Mouse (Mus musculus): Measurements from ENCODE around the gene Gm48552.

The Gm48552 gene

DNA sequence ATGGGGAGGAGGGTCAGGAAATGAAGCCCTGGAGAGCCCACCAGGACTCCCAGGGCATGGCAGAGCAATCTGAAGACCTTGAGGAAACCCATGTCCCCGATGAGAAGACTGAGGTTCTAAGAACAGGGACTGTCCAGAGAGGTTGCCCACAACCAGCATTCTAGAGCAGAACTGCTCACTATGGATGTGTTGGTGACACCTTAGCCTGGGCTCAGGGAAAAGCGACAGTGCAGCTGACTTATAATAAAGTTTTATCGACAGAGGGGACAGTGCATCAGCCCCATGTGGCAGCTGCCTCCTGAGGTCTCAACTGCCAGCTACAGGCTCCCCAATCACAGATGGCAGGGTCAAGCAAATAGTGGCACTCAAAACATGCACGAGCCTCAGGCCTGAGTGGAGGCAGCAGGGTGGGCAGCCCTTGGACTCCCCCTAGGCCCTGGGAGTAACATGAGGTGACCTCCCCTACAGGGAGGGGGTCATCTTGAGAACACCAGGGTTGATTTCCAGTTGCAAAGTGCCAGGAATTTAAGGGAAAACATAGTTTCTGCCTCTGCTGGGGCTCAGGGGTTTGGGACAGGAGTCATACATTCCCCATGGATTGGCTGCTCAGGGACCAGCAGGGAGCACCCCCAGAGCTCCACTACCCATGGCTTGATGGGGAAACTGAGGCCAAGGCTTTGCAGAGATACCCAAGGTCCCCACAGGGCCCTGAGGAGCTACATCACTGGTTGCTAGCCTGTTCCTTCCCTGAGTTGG lies 32.4 kb downstream of the Gm48552 start:
- peak in 1 of 2 experiments; percentile 3 for DNase-seq

DNA sequence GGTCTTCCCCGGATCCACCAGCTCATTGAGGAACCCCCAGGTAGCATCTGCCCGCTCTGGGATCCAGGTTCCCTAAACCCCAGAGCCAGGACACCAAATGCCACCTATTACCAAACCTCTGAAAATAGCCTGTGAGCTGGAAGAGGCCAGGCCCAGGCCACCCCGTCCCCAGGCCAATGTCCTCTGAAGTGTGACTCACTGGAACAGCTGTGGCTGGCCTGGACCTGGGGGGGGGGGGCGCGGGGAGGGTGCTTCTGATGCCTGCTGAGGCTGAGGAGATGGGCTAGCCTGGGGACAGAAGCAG lies 32.9 kb downstream of the Gm48552 start:
- peak; percentile 7 to 13 for DNase-seq

GRCm38 (mm10) chr10:81422191-81422590 lies 33.4 kb downstream of the Gm48552 start:
- DNase-seq, result peak; percentile 70 to 78

DNA sequence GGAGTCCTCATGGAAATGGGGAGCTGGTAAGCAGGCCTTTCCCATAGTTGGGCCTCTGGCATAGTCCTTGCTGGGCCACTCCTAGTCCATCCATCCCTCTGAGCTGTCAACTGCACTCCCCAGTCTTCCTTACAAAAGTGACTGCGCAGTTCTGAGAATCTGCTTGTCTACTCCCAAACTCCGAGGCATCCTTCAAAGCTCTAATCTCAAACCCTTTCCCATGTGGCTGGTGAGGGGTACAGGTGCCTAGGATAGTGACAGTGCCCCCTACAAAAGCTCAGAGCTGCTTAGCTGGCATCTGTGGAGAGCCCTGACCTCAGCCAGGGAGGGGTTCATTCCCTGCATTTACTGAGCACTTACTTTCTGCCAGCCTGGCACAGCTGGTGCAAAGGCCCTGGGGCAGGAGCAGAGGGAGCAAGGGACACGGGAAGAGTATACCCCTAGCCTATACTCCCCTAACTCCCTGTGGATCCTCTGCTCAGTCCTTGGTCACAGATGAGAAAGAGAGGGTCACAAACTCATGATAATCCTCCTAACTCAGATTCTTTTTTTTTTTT lies 33.9 kb downstream of the Gm48552 start:
- DNase-seq, result no peak

- no peak for DNase-seq
Observed at GRCm38 (mm10) chr10:81423476-81424245, 34.9 kb downstream of the Gm48552 start.

- DNase-seq, result peak; percentile 48 to 66
Observed at GRCm38 (mm10) chr10:81424246-81425051, 35.6 kb downstream of the Gm48552 start.

DNA sequence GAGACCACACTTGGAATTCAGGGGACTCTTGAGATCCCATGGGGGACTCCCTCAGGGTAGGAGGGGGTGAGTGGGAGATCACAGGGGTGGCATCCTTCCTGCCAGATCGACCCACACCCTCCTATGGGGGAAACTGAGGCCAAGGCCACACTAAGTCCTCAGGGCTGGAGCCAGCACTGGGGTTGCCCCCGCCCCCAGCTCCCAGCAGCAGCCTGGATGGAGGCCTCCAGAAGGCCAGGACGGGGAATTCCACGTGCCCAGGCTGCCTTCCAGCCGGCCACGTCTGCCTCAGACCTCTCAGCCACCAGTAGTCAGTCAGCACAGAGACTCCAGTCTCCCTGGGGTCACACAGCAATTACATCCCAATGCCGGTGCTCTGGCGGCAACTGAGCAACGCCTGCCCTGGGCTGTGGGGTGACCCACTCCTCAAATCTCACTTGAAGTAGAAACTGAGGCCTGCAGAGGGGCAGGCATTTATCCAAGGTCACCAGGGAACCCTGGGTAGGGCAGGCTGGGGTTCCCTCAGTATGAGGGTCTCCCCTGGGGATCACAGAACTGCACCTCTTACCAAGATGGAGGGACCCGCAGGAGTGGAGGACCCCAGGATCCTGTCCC lies 36.5 kb downstream of the Gm48552 start:
- peak; percentile 17 to 23 for DNase-seq

GRCm38 (mm10) chr10:81426081-81426671 lies 37.4 kb downstream of the Gm48552 start:
- DNase-seq, result peak; percentile 21 to 28

GRCm38 (mm10) chr10:81426897-81427296 lies 38.1 kb downstream of the Gm48552 start:
- DNase-seq, result peak; percentile 76

GRCm38 (mm10) chr10:81427327-81427726 lies 38.5 kb downstream of the Gm48552 start:
- DNase-seq, result no peak

GRCm38 (mm10) chr10:81427804-81428506 lies 39.1 kb downstream of the Gm48552 start:
- peak in 1 of 2 experiments; percentile 4 for DNase-seq

- peak in 1 of 2 experiments; percentile 4 for DNase-seq
Observed at GRCm38 (mm10) chr10:81428507-81428870, 39.7 kb downstream of the Gm48552 start.

GRCm38 (mm10) chr10:81429092-81429491 lies 40.3 kb downstream of the Gm48552 start:
- peak in 1 of 2 experiments; percentile 8 for DNase-seq

- DNase-seq, result peak; percentile 94 to 96
Observed at GRCm38 (mm10) chr10:81429605-81430061, 40.8 kb downstream of the Gm48552 start.

DNA sequence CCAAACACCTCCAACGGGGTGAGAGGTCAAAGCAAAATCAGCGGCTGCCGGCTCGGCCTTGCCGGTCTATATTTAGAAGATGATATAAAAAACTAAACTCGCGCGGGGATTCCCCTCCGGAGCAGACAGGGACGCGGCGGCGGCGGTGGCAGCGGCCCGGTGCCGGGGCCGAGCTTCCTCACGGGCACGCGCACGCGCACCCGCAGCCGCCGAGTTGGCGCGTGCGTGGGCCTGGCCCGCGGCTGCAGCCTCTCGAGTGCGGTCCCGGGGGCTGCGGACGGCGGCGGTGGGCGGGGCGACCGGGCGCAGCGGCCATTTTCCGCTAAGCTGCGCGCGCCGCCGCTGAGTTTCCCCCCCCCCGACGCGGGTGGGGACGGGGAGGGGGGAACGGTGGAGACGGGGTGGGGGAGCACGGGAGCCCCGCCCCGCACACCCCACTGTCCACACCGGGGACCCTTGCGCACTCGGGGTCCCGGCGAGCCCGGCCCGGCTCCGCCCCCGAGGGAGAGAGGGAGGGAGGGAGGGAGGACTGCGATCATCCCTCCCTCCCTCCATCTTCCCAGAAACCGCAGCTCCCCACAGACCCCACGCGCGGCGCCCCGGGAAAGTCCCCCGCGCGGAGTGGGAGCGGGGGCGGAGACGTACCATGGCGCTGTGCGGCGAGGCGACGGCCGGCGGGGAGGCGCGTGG lies 41.5 kb downstream of the Gm48552 start:
- peak; percentile 77 to 81 for DNase-seq

- peak in 1 of 2 experiments; percentile 53 for DNase-seq
Observed at GRCm38 (mm10) chr10:81430831-81431525, 42.2 kb downstream of the Gm48552 start.

GRCm38 (mm10) chr10:81431526-81432168 lies 42.8 kb downstream of the Gm48552 start:
- DNase-seq, result peak in 1 of 2 experiments; percentile 31

DNA sequence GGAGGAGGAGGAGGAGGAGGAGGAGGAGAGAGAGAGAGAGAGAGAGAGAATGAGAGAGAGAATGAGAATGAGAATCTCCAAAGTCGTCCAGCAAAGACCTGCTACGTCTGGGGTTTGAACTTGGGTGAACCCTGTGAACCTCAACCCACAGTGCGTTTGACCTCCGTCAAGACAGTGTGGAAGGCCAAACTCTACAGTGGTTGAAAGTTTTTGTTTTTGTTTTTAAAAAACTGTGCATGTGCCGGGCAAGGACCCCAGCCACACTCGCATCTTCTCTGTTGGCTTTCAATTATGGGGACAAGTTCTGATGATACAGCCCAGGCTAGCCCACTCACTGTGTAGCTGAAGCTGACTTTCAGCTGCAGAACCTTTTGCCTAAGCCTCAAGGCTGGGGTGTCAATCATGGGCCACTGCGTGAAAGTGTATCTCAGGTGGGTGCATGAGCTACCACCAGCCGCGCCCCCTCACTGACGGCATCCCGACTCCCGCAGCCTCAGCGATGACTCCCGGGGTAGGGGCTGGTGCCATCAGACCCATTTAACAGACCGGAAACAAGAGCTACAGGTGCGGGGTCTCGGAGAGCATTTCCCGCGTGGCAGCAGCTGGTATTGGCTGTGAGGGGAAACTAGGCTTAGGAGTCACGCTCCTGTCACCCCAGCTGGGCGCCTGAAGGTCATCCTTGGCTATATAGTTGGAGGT lies 43.5 kb downstream of the Gm48552 start:
- no peak for DNase-seq

DNA sequence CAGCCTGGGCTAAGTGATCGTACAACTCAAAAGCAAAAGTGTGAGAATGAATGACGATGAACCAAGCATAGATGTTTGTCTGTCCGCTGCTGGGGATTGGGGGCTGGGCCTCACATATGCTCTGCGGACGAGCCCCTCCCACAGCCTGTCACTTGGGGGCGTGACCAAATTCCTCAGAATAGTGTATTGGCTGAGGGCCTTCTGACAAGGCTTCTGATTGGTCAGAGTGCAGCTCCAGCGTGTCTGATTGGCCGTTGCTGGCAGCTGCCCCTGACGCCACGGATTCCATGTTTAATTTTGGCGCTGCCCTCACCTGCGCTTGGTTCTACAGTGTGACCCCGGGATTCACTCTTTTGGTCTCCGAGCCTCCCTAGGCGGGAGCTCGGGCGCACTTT lies 44.1 kb downstream of the Gm48552 start:
- peak; percentile 96 to 97 for DNase-seq

All from lung, adult 18-20 months (tissue).